Mouse (Mus musculus) liver, adult 2 months (tissue): Measurements from ENCODE around the gene Hpse2. TPM values are rescaled to one million over a fixed set of nuclear protein-coding genes. Genes with fewer than 3 reads are reported as not detected.

Source experiments
- DNase-seq: peaks from one replicate; pipeline ENCODE4 v3.0.0-alpha.2; 2011; ENCODE audit warnings: low read depth, low spot score; ENCODE audit errors: extremely low read depth
- H3K27ac ChIP-seq: fragments of 200-500 bp; replicated peaks from 2 replicates; pipeline ENCODE4 v1.5.1; 2012; ENCODE audit warnings: low read depth, mild to moderate bottlenecking, control low read depth, inconsistent platforms, low read length; ENCODE audit not compliant: insufficient read depth
- H3K27me3 ChIP-seq: fragments of 200-500 bp; 2 replicates; pipeline ENCODE4 v1.6.1; 2012; ENCODE audit warnings: mild to moderate bottlenecking, moderate library complexity, low read length, inconsistent platforms; ENCODE audit not compliant: control insufficient read depth, insufficient read depth
- H3K36me3 ChIP-seq: fragments of 200-500 bp; 2 replicates; pipeline ENCODE4 v1.6.1; 2012; ENCODE audit warnings: low read length, inconsistent platforms; ENCODE audit not compliant: control insufficient read depth, insufficient read depth
- H3K4me1 ChIP-seq: fragments of 200-500 bp; 2 replicates; pipeline ENCODE4 v1.6.1; 2011; ENCODE audit warnings: low read length; ENCODE audit not compliant: control insufficient read depth, insufficient read depth
- H3K4me3 ChIP-seq: fragments of 200-500 bp; 2 replicates; pipeline ENCODE4 v1.5.1; 2011; ENCODE audit warnings: low read depth, mild to moderate bottlenecking, control low read depth, low read length, moderate library complexity; ENCODE audit not compliant: insufficient read depth
- H3K79me2 ChIP-seq: fragments of 200-500 bp; 2 replicates; pipeline ENCODE4 v1.6.1; 2012; ENCODE audit warnings: inconsistent platforms, mild to moderate bottlenecking, low read length, moderate library complexity; ENCODE audit not compliant: control insufficient read depth, insufficient read depth
- H3K9ac ChIP-seq: fragments of 200-500 bp; 2 replicates; pipeline ENCODE4 v1.6.1; 2012; ENCODE audit warnings: low read depth, mild to moderate bottlenecking, control low read depth, inconsistent platforms, low read length
- CTCF ChIP-seq: fragments of 200-500 bp; IDR thresholded peaks from 2 replicates; pipeline ENCODE4 v1.5.1; 2011; ENCODE audit warnings: low read depth, low read length, control low read depth
- POLR2A ChIP-seq: fragments of 200-500 bp; IDR thresholded peaks from 2 replicates; pipeline ENCODE4 v1.6.1; 2011; ENCODE audit warnings: low read length, control low read depth; ENCODE audit not compliant: insufficient read depth; ENCODE audit errors: extremely low read depth
- WGBS: fragments of 180-500 bp; shearing (Covaris S2); methylation state at CpG from one replicate; pipeline ENCODE4 v1.1.7; 2018; 5-methylcytosine and 5-hydroxymethylcytosine counted together
- polyA plus RNA-seq: library from polyadenylated mRNA; depleted of rRNA; stranded (reverse); fragments of >200 nt; gene quantifications from 2 replicates; pipeline ENCODE4 v1.2.3, GENCODE M21; 2012
- total RNA-seq: library from RNA; depleted of rRNA; stranded (reverse); fragments of >200 nt; gene quantifications from 2 replicates; pipeline ENCODE4 v1.2.3, GENCODE M21; 2014

The Hpse2 gene
- total and polyA plus RNA-seq, 2 experiments = not detected

- Histone ChIP-seq H3K4me1 (no peaks in the 10 kb centered on the region), H3K36me3 (no peaks in the 10 kb centered on the region; the same call in 1 of the 2 replicates), H3K27me3 (no peaks in the 10 kb centered on the region), H3K4me3 (no peak overlapping the region), H3K27ac (no peak overlapping the region), H3K79me2 (no peaks in the 10 kb centered on the region), H3K9ac (no peak overlapping the region)
- 94% methylated on average over 8 of the region's 8 CpGs for WGBS
- TF ChIP-seq CTCF = no peak
- no peak for TF ChIP-seq POLR2A
- no peak for DNase-seq
These were observed 620.8 kb downstream of the Hpse2 start for GRCm38 (mm10) chr19:42767361-42767760.

- H3K27ac ChIP-seq = no peak overlapping the region
- TF ChIP-seq CTCF (no peak), POLR2A (no peak)
- H3K79me2 ChIP-seq = no peaks in the 10 kb centered on the region
- no peaks in the 10 kb centered on the region; the same call in 1 of the 2 replicates for H3K36me3 ChIP-seq
- no peak overlapping the region for H3K9ac ChIP-seq
- no peak for DNase-seq
- no peaks in the 10 kb centered on the region for H3K27me3 ChIP-seq
- no peak overlapping the region for H3K4me3 ChIP-seq
- WGBS = 95% methylated on average over 10 of the region's 10 CpGs
- H3K4me1 ChIP-seq = no peaks in the 10 kb centered on the region
These were observed 623.8 kb downstream of the Hpse2 start for GRCm38 (mm10) chr19:42764398-42764797.

- DNase-seq = no peak
- Histone ChIP-seq H3K27me3 (no peaks in the 10 kb centered on the region), H3K4me3 (no peak overlapping the region), H3K9ac (no peak overlapping the region), H3K4me1 (peaks cover 4% of the 10 kb centered on the region), H3K36me3 (no peaks in the 10 kb centered on the region), H3K27ac (no peak overlapping the region), H3K79me2 (no peaks in the 10 kb centered on the region)
- no peak for TF ChIP-seq CTCF
- no peak for TF ChIP-seq POLR2A
- WGBS = 96% methylated on average over 6 of the region's 6 CpGs
These were observed 631.5 kb downstream of the Hpse2 start for GRCm38 (mm10) chr19:42756671-42757070.

GRCm38 (mm10) chr19:42755148-42755870 is 632.8 kb downstream of the Hpse2 start:
- TF ChIP-seq CTCF = no peak
- TF ChIP-seq POLR2A = no peak
- 71% methylated on average over 15 of the region's 15 CpGs for WGBS
- Histone ChIP-seq H3K27ac (no peak overlapping the region), H3K27me3 (no peaks in the 10 kb centered on the region), H3K79me2 (no peaks in the 10 kb centered on the region), H3K9ac (no peak overlapping the region), H3K4me3 (no peak overlapping the region), H3K4me1 (peaks cover 6% of the 10 kb centered on the region), H3K36me3 (no peaks in the 10 kb centered on the region)
- DNase-seq = no peak

GRCm38 (mm10) chr19:42753141-42753917 is 634.8 kb downstream of the Hpse2 start:
- peak overlapping the region; percentile 45 for H3K9ac ChIP-seq
- no peaks in the 10 kb centered on the region for H3K79me2 ChIP-seq
- no peak overlapping the region for H3K4me3 ChIP-seq
- peaks cover 6% of the 10 kb centered on the region for H3K4me1 ChIP-seq
- 6% methylated on average over 11 of the region's 11 CpGs for WGBS
- DNase-seq = peak; percentile 93
- no peak for TF ChIP-seq POLR2A
- H3K27me3 ChIP-seq = no peaks in the 10 kb centered on the region
- H3K36me3 ChIP-seq = no peaks in the 10 kb centered on the region
- peak overlapping the region; percentile 82 for H3K27ac ChIP-seq
